Comparison of ENCODE assay signal across 7 mouse cellular contexts in the genomic region with DNA sequence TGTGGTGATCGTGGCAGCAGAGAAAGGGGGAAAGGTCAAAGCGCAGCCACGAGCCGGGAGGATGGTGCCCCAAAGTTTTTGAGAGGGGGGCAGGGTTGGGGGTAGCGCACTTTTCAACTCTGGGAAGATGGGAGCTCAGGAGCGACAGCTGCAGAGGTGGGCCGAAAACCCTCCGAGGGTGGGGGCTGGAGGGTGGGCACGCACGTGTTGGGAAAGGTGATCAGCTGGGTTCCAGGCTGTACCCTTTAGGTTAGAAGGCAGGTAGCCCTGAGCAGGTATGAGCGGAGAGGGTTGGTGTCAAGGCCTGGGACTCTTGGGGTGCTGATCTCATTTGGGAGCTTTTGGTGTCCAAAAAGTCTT. TPM values are rescaled to one million over a fixed set of nuclear protein-coding genes. Genes with fewer than 3 reads are reported as not detected.
DNase-seq lines count a peak whose midpoint lies in the region; ATAC-seq and TF ChIP-seq lines count a peak whose summit lies in the region.

No protein-coding gene starts in this region.

- H3K9me3 ChIP-seq in megakaryocyte, embryonic 14.5 days = peaks cover 3% of the 10 kb centered on the region; the same call in 1 of the 2 replicates
- no peaks in the 10 kb centered on the region for H3K9me3 ChIP-seq in forebrain, embryonic 14.5 days (replicated peaks; ENCODE audit: control insufficient read depth, low read length)
- no peaks in the 10 kb centered on the region for H3K9me3 ChIP-seq in limb, embryonic 14.5 days (ENCODE audit: control insufficient read depth, low read length)
- no peaks in the 10 kb centered on the region for H3K9me3 ChIP-seq in stomach, embryonic 15.5 days

- WGBS in forebrain, embryonic 14.5 days = 6% methylated on average over 11 of the region's 11 CpGs
- 5% methylated on average over 11 of the region's 11 CpGs for WGBS in limb, embryonic 14.5 days
- 5% methylated on average over 11 of the region's 11 CpGs for WGBS in stomach, embryonic 15.5 days

- no peaks in the 10 kb centered on the region for H3K27me3 ChIP-seq in megakaryocyte, embryonic 14.5 days (replicated peaks)
- no peaks in the 10 kb centered on the region for H3K27me3 ChIP-seq in forebrain, embryonic 14.5 days (replicated peaks; ENCODE audit: control insufficient read depth, insufficient read depth, low read length)
- no peaks in the 10 kb centered on the region for H3K27me3 ChIP-seq in limb, embryonic 14.5 days (ENCODE audit: control insufficient read depth, insufficient read depth, low read length)
- no peaks in the 10 kb centered on the region for H3K27me3 ChIP-seq in stomach, embryonic 15.5 days (replicated peaks)

- peak overlapping the region; percentile 78 for H3K4me2 ChIP-seq in forebrain, embryonic 14.5 days (ENCODE audit: low read length)
- peak overlapping the region; percentile 88 for H3K4me2 ChIP-seq in limb, embryonic 14.5 days (replicated peaks; ENCODE audit: low read depth, low read length, severe bottlenecking)
- peak overlapping the region; percentile 78 for H3K4me2 ChIP-seq in stomach, embryonic 15.5 days

- peak overlapping the region; percentile 72 for H3K27ac ChIP-seq in forebrain, embryonic 14.5 days (ENCODE audit: low read depth, low read length)
- H3K27ac ChIP-seq in limb, embryonic 14.5 days (replicated peaks; ENCODE audit: low read depth, low read length) = 0 out of 2 replicates have a peak overlapping the region, but pooled peaks have one; percentile 48
- H3K27ac ChIP-seq in stomach, embryonic 15.5 days = no peak overlapping the region

- H3K4me3 ChIP-seq in megakaryocyte, embryonic 14.5 days (replicated peaks) = peak overlapping the region; percentile 99
- peak overlapping the region; percentile 59 for H3K4me3 ChIP-seq in forebrain, embryonic 14.5 days (ENCODE audit: low read depth, low read length)
- H3K4me3 ChIP-seq in limb, embryonic 14.5 days (replicated peaks; ENCODE audit: low read length) = peak overlapping the region; percentile 61
- peak overlapping the region; percentile 63 for H3K4me3 ChIP-seq in stomach, embryonic 15.5 days (replicated peaks)

- H3K36me3 ChIP-seq in megakaryocyte, embryonic 14.5 days (replicated peaks; ENCODE audit: low read length) = peaks cover 54% of the 10 kb centered on the region
- peaks cover 2% of the 10 kb centered on the region for H3K36me3 ChIP-seq in forebrain, embryonic 14.5 days (ENCODE audit: control insufficient read depth, insufficient read depth, low read length)
- peaks cover 4% of the 10 kb centered on the region; the same call in 1 of the 2 replicates for H3K36me3 ChIP-seq in limb, embryonic 14.5 days (ENCODE audit: control insufficient read depth, insufficient read depth, low read length)
- H3K36me3 ChIP-seq in stomach, embryonic 15.5 days = no peaks in the 10 kb centered on the region

- H3K4me1 ChIP-seq in megakaryocyte, embryonic 14.5 days = peaks cover 53% of the 10 kb centered on the region
- 0 out of 2 replicates have a peak, but pooled peaks cover 4% of the 10 kb centered on the region for H3K4me1 ChIP-seq in forebrain, embryonic 14.5 days (ENCODE audit: control insufficient read depth, insufficient read depth, low read length)
- peaks cover 8% of the 10 kb centered on the region; the same call in 1 of the 2 replicates for H3K4me1 ChIP-seq in limb, embryonic 14.5 days (ENCODE audit: control insufficient read depth, insufficient read depth, low read length)
- H3K4me1 ChIP-seq in stomach, embryonic 15.5 days = 0 out of 2 replicates have a peak, but pooled peaks cover 3% of the 10 kb centered on the region

- no peak for TF ChIP-seq POLR2A in limb, embryonic 14.5 days (IDR thresholded peaks at IDR 0.05; ENCODE audit: borderline replicate concordance, extremely low read depth, insufficient read depth, insufficient read length)

- no peak for ATAC-seq in megakaryocyte, adult 5-6 weeks (ENCODE audit: poor library complexity, severe bottlenecking)
- peak; percentile 38 for ATAC-seq in forebrain, embryonic 14.5 days
- peak; percentile 21; the same call in 1 of the 2 replicates for ATAC-seq in limb, embryonic 14.5 days (ENCODE audit: low FRiP score, low read depth)
- ATAC-seq in stomach, embryonic 15.5 days (ENCODE audit: insufficient read depth, low FRiP score, low read depth) = peak; percentile 15; the same call in 1 of the 2 replicates

- DNase-seq in forebrain, embryonic 14.5 days (ENCODE audit: low spot score) = no peak
- DNase-seq in limb, embryonic 14.5 days (ENCODE audit: low spot score) = no peak
- DNase-seq in layer of hippocampus, adult 8-10 months (ENCODE audit: low spot score in 2 of 2) = no peak
- DNase-seq in ovary, postnatal 36 days (ENCODE audit: low spot score) = no peak

- peak overlapping the region; percentile 80 for H3K9ac ChIP-seq in forebrain, embryonic 14.5 days (ENCODE audit: low read length)
- H3K9ac ChIP-seq in limb, embryonic 14.5 days (ENCODE audit: low read depth, low read length, severe bottlenecking) = peak overlapping the region; percentile 77
- peak overlapping the region; percentile 45 for H3K9ac ChIP-seq in stomach, embryonic 15.5 days

RNA-seq across cellular contexts. Expression of a gene that starts 0.5 kb away (rescaled TPM):
- polyA plus RNA-seq in megakaryocyte, embryonic 14.5 days (2012; ENCODE audit: insufficient read depth, low replicate concordance) = 9.0 and 15.9 TPM in 2 replicates
- total RNA-seq in megakaryocyte, adult 5-6 weeks (2015) = 1.2 and 2.3 TPM in 2 replicates
- 0.92 and 2.5 TPM in 2 replicates for total RNA-seq in megakaryocyte, adult 5-6 weeks (2017)
- 34.2 and 35.9 TPM in 2 replicates for polyA plus RNA-seq in forebrain, embryonic 14.5 days (2014; fragmentation: Nextera tagmentation; extraction: Ambion mirVana)
- polyA plus RNA-seq in limb, embryonic 14.5 days (2012; rRNA removed) = 21.5 and 23.0 TPM in 2 replicates
- polyA plus RNA-seq in limb, embryonic 14.5 days (2014; fragmentation: Nextera tagmentation; extraction: Ambion mirVana) = 23.9 and 26.8 TPM in 2 replicates
- polyA plus RNA-seq in stomach, embryonic 15.5 days (2015; fragmentation: Nextera tagmentation; extraction: Ambion mirVana) = 16.7 and 18.7 TPM in 2 replicates
- total RNA-seq in layer of hippocampus, adult 8-10 months (2022) = 10 to 100 TPM; 18.4 to 25.4 (median 19.5) TPM

RNA-seq across cellular contexts. Expression of a gene that starts 32.4 kb away (rescaled TPM):
- polyA plus RNA-seq in megakaryocyte, embryonic 14.5 days (2012; ENCODE audit: insufficient read depth, low replicate concordance) = 91.2 and 260 TPM in 2 replicates
- total RNA-seq in megakaryocyte, adult 5-6 weeks (2015) = 103 and 124 TPM in 2 replicates
- 147 and 159 TPM in 2 replicates for total RNA-seq in megakaryocyte, adult 5-6 weeks (2017)
- polyA plus RNA-seq in forebrain, embryonic 14.5 days (2014; fragmentation: Nextera tagmentation; extraction: Ambion mirVana) = 175 and 196 TPM in 2 replicates
- polyA plus RNA-seq in limb, embryonic 14.5 days (2012; rRNA removed) = 57.4 and 96.1 TPM in 2 replicates
- polyA plus RNA-seq in limb, embryonic 14.5 days (2014; fragmentation: Nextera tagmentation; extraction: Ambion mirVana) = 138 and 148 TPM in 2 replicates
- 148 and 156 TPM in 2 replicates for polyA plus RNA-seq in stomach, embryonic 15.5 days (2015; fragmentation: Nextera tagmentation; extraction: Ambion mirVana)
- total RNA-seq in layer of hippocampus, adult 8-10 months (2022) = 10 to 100 TPM; 71.6 to 79.7 (median 73.1) TPM
